Mouse (Mus musculus) liver, embryonic 15.5 days (tissue): ENCODE measurements around the gene 4921504E06Rik. TPM values are rescaled to one million over a fixed set of nuclear protein-coding genes. Genes with fewer than 3 reads are reported as not detected.
A peak's percentile ranks its signal among the peaks of the same experiment; 100 is the strongest.

ENCODE experiments used
- ATAC-seq: fragments of 200-750 bp; cut with Nextera tagmentation; 2 replicates; pipeline ENCODE4 v1.8.0; 2017; ENCODE audit warnings: moderate number of reproducible peaks, mild to moderate bottlenecking, moderate library complexity; ENCODE audit not compliant: insufficient read depth
- H3K27ac ChIP-seq: fragments of 300-500 bp; sonication (generic); replicated peaks from 2 replicates; pipeline ENCODE4 v1.5.1; 2015; ENCODE audit warnings: mild to moderate bottlenecking, inconsistent platforms
- H3K27me3 ChIP-seq: fragments of 300-500 bp; sonication (generic); 2 replicates; pipeline ENCODE4 v1.6.1; 2015; ENCODE audit warnings: mild to moderate bottlenecking, inconsistent platforms
- H3K36me3 ChIP-seq: fragments of 300-500 bp; sonication (generic); replicated peaks from 2 replicates; pipeline ENCODE4 v1.6.1; 2015; ENCODE audit warnings: moderate library complexity, mild to moderate bottlenecking, inconsistent platforms
- H3K4me1 ChIP-seq: fragments of 300-500 bp; sonication (generic); replicated peaks from 2 replicates; pipeline ENCODE4 v1.6.1; 2015; ENCODE audit warnings: inconsistent platforms
- H3K4me2 ChIP-seq: fragments of 300-500 bp; sonication (generic); 2 replicates; pipeline ENCODE4 v1.6.1; 2015; ENCODE audit warnings: moderate library complexity, mild to moderate bottlenecking, inconsistent platforms
- H3K4me3 ChIP-seq: fragments of 300-500 bp; sonication (generic); replicated peaks from 2 replicates; pipeline ENCODE4 v1.5.1; 2015; ENCODE audit warnings: mild to moderate bottlenecking, inconsistent platforms
- H3K9ac ChIP-seq: fragments of 300-500 bp; sonication (generic); 2 replicates; pipeline ENCODE4 v1.6.1; 2015; ENCODE audit warnings: moderate library complexity, mild to moderate bottlenecking, inconsistent platforms
- H3K9me3 ChIP-seq: fragments of 300-500 bp; sonication (generic); replicated peaks from 2 replicates; pipeline ENCODE4 v1.6.1; 2016; ENCODE audit warnings: inconsistent platforms
- WGBS: fragments of 180-500 bp; shearing (Covaris S2); methylation state at CpG from one replicate; pipeline ENCODE4 v1.1.7; 2015; ENCODE audit warnings: mixed read lengths; ENCODE audit not compliant: insufficient replicate concordance; 5-methylcytosine and 5-hydroxymethylcytosine counted together
- polyA plus RNA-seq: library from polyadenylated mRNA; unstranded; fragments of >200 nt; fragmentation: Nextera tagmentation; extraction: Ambion mirVana; gene quantifications from 2 replicates; pipeline ENCODE4 v1.2.1, GENCODE M21; 2015

Gene 4921504E06Rik
- polyA plus RNA-seq, 1 experiment from 2014 or later: not detected

- Histone ChIP-seq H3K27me3 (peaks cover 7% of the 10 kb centered on the region; the same call in 1 of the 2 replicates), H3K4me2 (no peak overlapping the region), H3K4me3 (no peak overlapping the region), H3K9ac (no peak overlapping the region), H3K4me1 (peaks cover 5% of the 10 kb centered on the region), H3K27ac (no peak overlapping the region), H3K9me3 (no peaks in the 10 kb centered on the region), H3K36me3 (no peaks in the 10 kb centered on the region)
- no peak for ATAC-seq
- WGBS: 47% methylated on average over 6 of the region's 6 CpGs
These were observed 137.6 kb downstream of the 4921504E06Rik start for GRCm38 (mm10) chr2:19416066-19416465.

- Histone ChIP-seq H3K27ac (no peak overlapping the region), H3K4me3 (no peak overlapping the region; the same call in 1 of the 2 replicates), H3K9ac (no peak overlapping the region), H3K27me3 (peaks cover 6% of the 10 kb centered on the region; the same call in 1 of the 2 replicates), H3K4me1 (peaks cover 5% of the 10 kb centered on the region), H3K9me3 (no peaks in the 10 kb centered on the region), H3K4me2 (peak overlapping the region; percentile 54), H3K36me3 (no peaks in the 10 kb centered on the region)
- no peak for ATAC-seq
- 1% methylated on average over 6 of the region's 6 CpGs for WGBS
These were observed 138.6 kb downstream of the 4921504E06Rik start for GRCm38 (mm10) chr2:19415063-19415521.

GRCm38 (mm10) chr2:19414222-19414965 is 139.3 kb downstream of the 4921504E06Rik start:
- WGBS: 17% methylated on average over 19 of the region's 19 CpGs
- H3K36me3 ChIP-seq: no peaks in the 10 kb centered on the region
- peak overlapping the region; percentile 54 for H3K4me2 ChIP-seq
- peaks cover 5% of the 10 kb centered on the region for H3K4me1 ChIP-seq
- peaks cover 3% of the 10 kb centered on the region; the same call in 1 of the 2 replicates for H3K27me3 ChIP-seq
- H3K4me3 ChIP-seq: no peak overlapping the region; the same call in 1 of the 2 replicates
- H3K9me3 ChIP-seq: no peaks in the 10 kb centered on the region
- H3K9ac ChIP-seq: no peak overlapping the region
- H3K27ac ChIP-seq: no peak overlapping the region
- ATAC-seq: no peak

Other genes starting within 250 kb of the 4921504E06Rik start
- gene Msrb2, start 182.5 kb downstream of the 4921504E06Rik start, polyA plus RNA-seq: 7.8 and 8.8 TPM in 2 replicates
- gene Ptf1a, start 108.3 kb downstream of the 4921504E06Rik start, polyA plus RNA-seq: 0.50 TPM in 1 of 2 replicates, not detected in the other
- 0.60 and 0.73 TPM in 2 replicates for gene Otud1, start 103.8 kb upstream of the 4921504E06Rik start, polyA plus RNA-seq